Mouse (Mus musculus): ENCODE measurements at regions not wholly inside any gene's neighbourhood (a gene's known extent, or its start where the extent isn't known, plus 50 kb on each side); places are given as distances from the start of the nearest gene placed in this dataset.

- no peak for DNase-seq
Observed at GRCm38 (mm10) chr16:64391440-64392197, 210.6 kb downstream of the Csnka2ip start.

DNA sequence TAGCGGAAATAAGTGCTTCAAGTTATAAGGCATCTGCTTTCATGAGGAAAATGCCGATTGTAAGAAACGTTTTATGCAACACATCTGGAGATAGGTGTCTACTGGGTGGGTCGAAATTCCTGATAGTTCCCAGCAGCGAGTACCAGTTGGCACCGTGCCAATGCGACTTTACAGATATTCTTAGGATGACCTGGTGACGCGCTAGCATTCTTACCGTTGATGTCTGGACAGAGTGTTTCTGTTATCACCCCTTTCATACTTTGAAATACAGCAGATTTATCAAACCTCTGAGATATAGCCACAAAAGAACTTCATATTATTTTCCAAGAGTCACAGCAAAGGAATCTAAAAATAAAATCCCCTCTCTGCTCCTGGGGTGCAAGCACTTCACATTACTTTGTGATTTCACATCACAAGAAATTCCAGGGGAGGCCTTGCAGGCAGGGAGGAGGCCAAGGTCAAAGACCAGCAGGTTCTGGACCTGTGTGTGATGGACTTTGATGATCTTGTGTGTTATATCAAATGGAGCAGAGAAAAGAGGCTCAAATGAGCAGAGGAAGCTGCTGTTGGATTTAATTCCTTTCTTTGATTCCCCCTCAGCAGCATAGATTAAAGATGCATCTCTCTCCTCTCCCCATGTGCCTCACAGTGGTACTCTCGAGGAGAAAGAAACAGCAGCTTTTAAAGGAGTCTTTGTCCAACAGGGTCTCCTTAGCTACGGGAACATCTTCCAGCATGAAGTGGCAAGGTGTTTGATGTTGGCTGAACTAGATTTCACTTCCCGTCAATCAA is 233.4 kb downstream of the Csnka2ip start:
- DNase-seq, result peak in 1 of 2 experiments; percentile 10

GRCm38 (mm10) chr16:64347940-64348339 is 254.3 kb downstream of the Csnka2ip start:
- no peak for DNase-seq

DNA sequence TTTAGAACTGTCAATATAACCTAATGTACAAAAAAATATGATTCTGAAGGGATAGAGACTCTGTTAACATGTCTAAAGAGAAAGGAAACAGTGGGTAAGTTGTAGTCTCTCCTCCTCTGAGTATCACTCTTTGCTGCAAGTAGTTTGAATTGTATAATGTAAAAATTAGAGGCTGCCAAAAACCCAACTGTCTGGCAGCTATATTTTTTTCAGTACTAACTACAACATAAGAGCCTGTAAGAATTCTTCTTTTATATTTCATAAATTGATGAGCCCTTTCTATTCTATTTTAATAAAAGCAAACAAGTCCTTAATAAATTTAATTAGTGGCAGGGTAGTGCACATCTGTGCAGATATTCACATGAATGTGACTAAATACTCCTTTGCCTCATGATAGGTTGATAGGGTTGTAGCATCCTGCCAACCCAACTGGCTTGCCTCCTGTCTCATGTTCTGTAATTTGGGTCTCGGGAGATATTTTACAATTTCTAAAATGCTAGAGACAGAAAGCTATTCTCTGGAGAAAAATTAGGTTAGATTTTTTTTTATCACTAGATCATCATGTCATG is 269.2 kb downstream of the Csnka2ip start:
- DNase-seq, result no peak

DNA sequence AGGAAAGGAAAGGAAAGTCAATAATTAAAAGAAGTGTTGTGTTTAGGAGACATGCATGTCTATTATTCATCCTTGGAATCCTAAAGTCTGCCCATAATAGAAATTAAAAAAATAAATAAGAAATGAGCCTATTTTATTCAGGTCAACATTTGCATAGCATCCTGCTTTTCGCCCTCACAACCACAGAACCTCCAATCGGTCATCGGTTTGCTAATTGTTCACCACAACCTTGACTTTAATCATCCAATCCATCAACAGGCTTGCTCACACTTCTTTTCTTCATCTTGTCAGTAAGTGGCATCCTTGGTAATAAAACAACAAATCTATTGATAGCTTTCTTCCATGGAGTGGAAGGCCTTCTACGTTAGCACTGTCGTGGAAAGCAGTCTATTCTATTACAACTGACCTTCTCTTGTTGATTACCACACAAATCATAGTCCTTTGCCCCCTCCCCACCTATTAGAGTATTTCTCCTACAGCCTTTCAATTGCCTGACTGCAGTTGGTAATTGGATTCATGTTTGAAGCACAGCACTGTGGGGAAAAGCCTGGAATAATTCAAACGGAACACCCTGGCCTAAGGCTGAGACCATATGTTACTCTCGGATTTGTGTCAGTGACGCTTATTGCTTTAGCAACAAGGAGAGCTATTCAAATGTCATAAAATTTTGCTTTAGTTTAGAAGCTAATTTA is 269.9 kb downstream of the Csnka2ip start:
- no peak for DNase-seq

GRCm38 (mm10) chr16:64329264-64330060 is 272.7 kb downstream of the Csnka2ip start:
- DNase-seq, result no peak

- DNase-seq, result no peak
Observed at GRCm38 (mm10) chr16:64318796-64319493, 283.3 kb downstream of the Csnka2ip start.

DNA sequence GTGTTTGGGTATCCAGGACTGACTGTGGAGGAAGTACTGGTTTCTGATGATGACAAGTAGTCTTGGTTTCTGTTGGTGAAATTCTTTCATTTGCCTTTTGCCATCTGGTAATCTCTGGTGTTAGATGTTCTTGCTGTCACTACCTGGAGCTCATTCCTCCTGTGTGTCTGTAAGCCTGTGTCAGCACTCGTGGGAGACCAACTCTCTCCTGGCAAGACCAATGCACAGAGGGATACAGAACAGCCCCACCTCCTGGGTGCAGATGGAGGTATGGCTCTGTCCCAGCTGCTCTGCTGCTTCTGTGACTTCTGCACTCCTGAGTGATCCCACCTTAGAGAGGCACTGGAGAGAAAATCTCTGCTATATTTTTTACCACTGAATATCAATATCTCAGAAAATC is 285.4 kb downstream of the Csnka2ip start:
- DNase-seq, result no peak

DNA sequence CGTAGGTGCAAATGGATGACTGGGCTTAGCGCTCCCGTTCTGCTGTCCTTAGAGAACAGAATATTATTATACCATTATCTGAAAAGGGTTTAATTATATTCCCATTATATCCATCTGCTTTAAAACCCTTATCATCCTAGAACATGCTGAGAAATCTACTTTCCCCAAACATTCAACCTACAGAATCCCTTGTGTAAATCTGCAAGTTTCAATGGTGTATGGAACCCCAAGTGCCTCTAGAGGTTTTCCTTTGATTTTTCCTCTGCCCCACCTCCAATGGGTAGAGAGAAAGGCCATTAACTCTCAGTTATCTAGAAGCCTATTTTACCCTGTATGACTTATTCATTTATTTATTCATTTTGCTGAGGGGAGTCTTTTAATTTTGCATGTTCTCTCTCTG is 308.7 kb downstream of the Csnka2ip start:
- DNase-seq, result no peak

GRCm38 (mm10) chr16:64285306-64285705 is 316.9 kb downstream of the Csnka2ip start:
- no peak for DNase-seq

DNA sequence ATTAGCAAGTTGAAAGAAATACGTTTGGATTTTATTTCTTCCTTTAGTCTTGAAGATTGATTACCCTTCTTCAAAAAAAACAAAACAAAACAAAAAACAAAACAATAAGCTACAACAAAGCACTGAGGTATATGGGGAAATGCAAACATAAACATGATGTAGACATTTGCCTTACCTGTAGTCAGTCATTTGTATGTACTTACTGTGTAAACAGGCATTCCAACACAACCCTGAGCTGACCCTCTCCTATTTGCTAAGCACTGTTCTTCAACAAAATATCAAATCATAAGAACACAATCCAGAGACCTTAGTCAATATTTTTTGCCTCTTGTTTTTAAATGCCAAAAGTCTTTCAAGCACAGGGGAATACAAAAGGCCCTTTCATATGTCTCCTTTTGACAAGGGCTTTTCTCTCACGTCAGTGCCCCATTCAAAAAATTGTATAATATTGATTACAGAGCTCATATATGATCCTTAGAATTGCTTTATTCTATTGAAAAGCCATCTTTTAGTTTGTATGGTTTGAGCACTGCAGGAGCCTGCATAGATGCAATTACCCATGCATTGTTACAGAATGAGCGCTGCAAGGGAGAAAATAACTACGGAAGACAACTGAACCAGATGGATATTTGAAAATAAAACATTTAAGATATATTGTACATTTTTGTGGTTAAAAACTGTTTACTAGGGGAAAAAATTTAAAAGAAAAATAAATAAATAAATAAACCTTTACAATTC is 326.2 kb downstream of the Csnka2ip start:
- DNase-seq, result no peak

GRCm38 (mm10) chr16:64275420-64275819 is 326.8 kb downstream of the Csnka2ip start:
- DNase-seq, result no peak

- DNase-seq, result no peak
Observed at GRCm38 (mm10) chr16:64264960-64265736, 337.1 kb downstream of the Csnka2ip start.

GRCm38 (mm10) chr16:64251155-64251554 is 351.1 kb downstream of the Csnka2ip start:
- DNase-seq, result no peak

DNA sequence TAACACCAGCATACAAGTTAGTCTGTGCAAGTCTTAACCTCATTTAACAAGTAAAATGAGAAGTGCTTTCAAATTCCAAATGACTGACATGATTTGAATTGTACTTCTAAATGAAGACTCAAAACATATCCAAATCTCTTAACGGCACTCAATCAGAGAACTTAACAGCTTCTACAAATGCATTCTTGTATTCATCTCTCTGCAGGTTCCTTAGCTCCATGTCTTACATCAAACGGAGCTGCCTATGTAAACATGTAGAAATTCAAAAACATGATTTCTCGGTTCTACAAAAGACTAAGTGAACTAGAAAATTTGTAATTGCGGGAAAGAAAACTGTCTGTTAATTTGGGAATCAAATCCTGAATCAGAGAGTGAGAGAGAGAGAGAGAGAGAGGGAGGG is 353.5 kb downstream of the Csnka2ip start:
- DNase-seq, result no peak

- DNase-seq, result no peak
Observed at GRCm38 (mm10) chr16:64245942-64246341, 356.3 kb downstream of the Csnka2ip start.

DNA sequence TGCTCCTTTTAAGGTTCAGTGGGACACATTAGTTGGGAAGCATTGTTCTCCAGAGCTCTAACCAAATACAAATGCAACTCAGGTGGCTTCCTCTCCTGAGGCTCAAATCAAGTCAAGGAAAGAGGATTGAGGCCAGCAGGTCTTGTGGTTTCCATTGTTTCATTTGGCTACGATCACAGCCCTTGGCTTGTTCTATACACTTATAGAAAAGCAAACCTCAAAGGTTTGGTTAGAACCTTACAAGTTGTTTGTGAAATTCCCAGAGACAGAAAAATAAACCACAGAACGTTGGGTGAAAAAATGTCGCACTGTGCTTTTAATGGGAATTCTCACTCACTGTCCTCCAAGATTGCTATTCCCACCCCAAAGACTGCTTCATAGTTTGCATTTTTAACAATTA is 360.4 kb upstream of the Epha3 start:
- no peak for DNase-seq

DNA sequence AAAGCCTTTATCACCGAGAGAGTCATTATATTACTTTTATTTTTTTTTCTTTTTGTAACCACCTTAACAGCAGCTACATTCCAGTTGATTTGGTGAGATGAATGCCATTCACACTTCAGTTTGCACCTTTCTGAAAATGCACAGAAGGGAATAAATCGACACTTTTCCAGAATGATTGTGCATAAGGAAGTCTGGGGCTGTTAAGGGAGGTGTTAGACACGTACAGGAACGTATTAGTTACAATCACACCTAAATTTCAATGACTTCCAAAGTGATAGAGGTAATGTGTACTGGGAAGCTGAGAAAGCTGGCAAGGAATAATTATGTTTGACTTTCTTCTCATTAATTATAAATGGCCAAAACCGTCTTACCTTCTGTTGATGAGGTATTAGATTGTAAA is 352.7 kb upstream of the Epha3 start:
- DNase-seq, result no peak

- DNase-seq, result no peak
Observed at GRCm38 (mm10) chr16:64211895-64212294, 347.9 kb upstream of the Epha3 start.
